Mouse (Mus musculus) liver, embryonic 11.5 days (tissue): ENCODE measurements around the gene Ddx27. TPM values are rescaled to one million over a fixed set of nuclear protein-coding genes. Genes with fewer than 3 reads are reported as not detected.

Experiments
- ATAC-seq: fragments of 200-750 bp; cut with Nextera tagmentation; replicated peaks from 2 replicates; pipeline ENCODE4 v1.8.0; 2017; ENCODE audit warnings: moderate number of reproducible peaks, mild to moderate bottlenecking, moderate TSS enrichment, moderate library complexity; ENCODE audit not compliant: low FRiP score
- DNase-seq: peaks from one replicate; pipeline ENCODE4 v3.0.0-alpha.2; 2017; ENCODE audit warnings: low spot score
- H3K27ac ChIP-seq: fragments of 300-500 bp; sonication (generic); 2 replicates; pipeline ENCODE4 v1.5.1; 2014; ENCODE audit warnings: mild to moderate bottlenecking, low read depth, low read length, control low read depth
- H3K27me3 ChIP-seq: fragments of 300-500 bp; sonication (generic); replicated peaks from 2 replicates; pipeline ENCODE4 v1.6.1; 2014; ENCODE audit warnings: low read length, mixed read lengths; ENCODE audit not compliant: control insufficient read depth, insufficient read depth
- H3K36me3 ChIP-seq: fragments of 300-500 bp; sonication (generic); 2 replicates; pipeline ENCODE4 v1.6.1; 2014; ENCODE audit warnings: mild to moderate bottlenecking, low read length, moderate library complexity, mixed read lengths; ENCODE audit not compliant: control insufficient read depth, insufficient read depth
- H3K4me1 ChIP-seq: fragments of 300-500 bp; sonication (generic); replicated peaks from 2 replicates; pipeline ENCODE4 v1.6.1; 2014; ENCODE audit warnings: low read length, mixed read lengths; ENCODE audit not compliant: control insufficient read depth, insufficient read depth
- H3K4me2 ChIP-seq: fragments of 300-500 bp; sonication (generic); 2 replicates; pipeline ENCODE4 v1.6.1; 2014; ENCODE audit warnings: mild to moderate bottlenecking, control low read depth, moderate library complexity
- H3K4me3 ChIP-seq: fragments of 300-500 bp; sonication (generic); 2 replicates; pipeline ENCODE4 v1.5.1; 2014; ENCODE audit warnings: low read depth, low read length, control low read depth
- H3K9ac ChIP-seq: fragments of 300-500 bp; sonication (generic); 2 replicates; pipeline ENCODE4 v1.6.1; 2014; ENCODE audit warnings: low read depth, low read length, control low read depth
- H3K9me3 ChIP-seq: fragments of 300-500 bp; sonication (generic); 2 replicates; pipeline ENCODE4 v1.6.1; 2016; ENCODE audit warnings: low read length, inconsistent platforms, mixed read lengths; ENCODE audit not compliant: control insufficient read depth
- WGBS: fragments of 180-500 bp; shearing (Covaris S2); extraction: QIAGEN DNeasy Blood & Tissue Kit; methylation state at CpG from one replicate; pipeline ENCODE4 v1.1.7; 2014; 5-methylcytosine and 5-hydroxymethylcytosine counted together
- polyA plus RNA-seq: library from polyadenylated mRNA; unstranded; fragments of >200 nt; fragmentation: Nextera tagmentation; extraction: Ambion mirVana; gene quantifications from 2 replicates; pipeline ENCODE4 v1.2.1, GENCODE M21; 2014

The Ddx27 gene
- polyA plus RNA-seq, 1 experiment from 2014 or later, result 103 TPM

- no peak overlapping the region for H3K4me3 ChIP-seq
- no peaks in the 10 kb centered on the region for H3K27me3 ChIP-seq
- no peak overlapping the region for H3K9ac ChIP-seq
- 68% methylated on average over 18 of the region's 18 CpGs for WGBS
- no peaks in the 10 kb centered on the region for H3K36me3 ChIP-seq
- no peaks in the 10 kb centered on the region for H3K9me3 ChIP-seq
- no peak overlapping the region for H3K4me2 ChIP-seq
- no peak overlapping the region for H3K27ac ChIP-seq
- no peaks in the 10 kb centered on the region; the same call in 1 of the 2 replicates for H3K4me1 ChIP-seq
- no peak for DNase-seq
- no peak for ATAC-seq
Measured at GRCm38 (mm10) chr2:167079535-167080257, 64.7 kb downstream of the Ddx27 start.

- H3K27me3 ChIP-seq, result no peaks in the 10 kb centered on the region
- H3K4me2 ChIP-seq, result no peak overlapping the region
- no peak for ATAC-seq
Measured at GRCm38 (mm10) chr2:167080387-167080786, 65.4 kb downstream of the Ddx27 start.

GRCm38 (mm10) chr2:167081135-167081534, 66.1 kb downstream of the Ddx27 start:
- Histone ChIP-seq H3K9me3 (no peaks in the 10 kb centered on the region), H3K27ac (no peak overlapping the region), H3K4me3 (no peak overlapping the region), H3K4me1 (no peaks in the 10 kb centered on the region; the same call in 1 of the 2 replicates), H3K9ac (no peak overlapping the region), H3K27me3 (no peaks in the 10 kb centered on the region), H3K36me3 (no peaks in the 10 kb centered on the region), H3K4me2 (no peak overlapping the region)
- DNase-seq (no peak), ATAC-seq (no peak)
- 53% methylated on average over 6 of the region's 6 CpGs for WGBS

More at GRCm38 (mm10) chr2:167080387-167080786, 65.4 kb downstream of the Ddx27 start:
- Histone ChIP-seq H3K36me3 (no peaks in the 10 kb centered on the region), H3K9ac (no peak overlapping the region), H3K4me1 (no peaks in the 10 kb centered on the region; the same call in 1 of the 2 replicates), H3K4me3 (no peak overlapping the region), H3K9me3 (no peaks in the 10 kb centered on the region), H3K27ac (no peak overlapping the region)
- DNase-seq, result no peak
- WGBS, result 80% methylated on average over 3 of the region's 3 CpGs

GRCm38 (mm10) chr2:167081639-167082038, 66.6 kb downstream of the Ddx27 start:
- Histone ChIP-seq H3K27ac (no peak overlapping the region), H3K4me2 (no peak overlapping the region), H3K36me3 (no peaks in the 10 kb centered on the region), H3K4me1 (no peaks in the 10 kb centered on the region; the same call in 1 of the 2 replicates), H3K9ac (no peak overlapping the region), H3K9me3 (no peaks in the 10 kb centered on the region), H3K27me3 (no peaks in the 10 kb centered on the region), H3K4me3 (no peak overlapping the region)
- DNase-seq (no peak), ATAC-seq (no peak)
- 11% methylated on average over 4 of the region's 4 CpGs for WGBS

Other genes with a start within 250 kb of the Ddx27 start
- gene Trp53rkb, start 222.7 kb upstream of the Ddx27 start, polyA plus RNA-seq, result 7.6 and 9.5 TPM in 2 replicates
- 11.3 and 12.7 TPM in 2 replicates for gene Arfgef2, start 209.6 kb upstream of the Ddx27 start, polyA plus RNA-seq
- 155 and 183 TPM in 2 replicates for gene Cse1l, start 109.2 kb upstream of the Ddx27 start, polyA plus RNA-seq
- gene Stau1, start 18.9 kb upstream of the Ddx27 start, polyA plus RNA-seq, result 57.1 and 59.5 TPM in 2 replicates
- 10.1 and 11.2 TPM in 2 replicates for gene Znfx1, start 47.8 kb downstream of the Ddx27 start, polyA plus RNA-seq
- gene Kcnb1, start 175.0 kb downstream of the Ddx27 start, polyA plus RNA-seq, result 0.12 and 0.73 TPM in 2 replicates
- gene Ptgis, start 225.4 kb downstream of the Ddx27 start, polyA plus RNA-seq, result 7.4 and 7.7 TPM in 2 replicates